Mouse (Mus musculus): ENCODE measurements at regions not wholly inside any gene's neighbourhood (a gene's known extent, or its start where the extent isn't known, plus 50 kb on each side); places are given as distances from the start of the nearest gene placed in this dataset.

DNA sequence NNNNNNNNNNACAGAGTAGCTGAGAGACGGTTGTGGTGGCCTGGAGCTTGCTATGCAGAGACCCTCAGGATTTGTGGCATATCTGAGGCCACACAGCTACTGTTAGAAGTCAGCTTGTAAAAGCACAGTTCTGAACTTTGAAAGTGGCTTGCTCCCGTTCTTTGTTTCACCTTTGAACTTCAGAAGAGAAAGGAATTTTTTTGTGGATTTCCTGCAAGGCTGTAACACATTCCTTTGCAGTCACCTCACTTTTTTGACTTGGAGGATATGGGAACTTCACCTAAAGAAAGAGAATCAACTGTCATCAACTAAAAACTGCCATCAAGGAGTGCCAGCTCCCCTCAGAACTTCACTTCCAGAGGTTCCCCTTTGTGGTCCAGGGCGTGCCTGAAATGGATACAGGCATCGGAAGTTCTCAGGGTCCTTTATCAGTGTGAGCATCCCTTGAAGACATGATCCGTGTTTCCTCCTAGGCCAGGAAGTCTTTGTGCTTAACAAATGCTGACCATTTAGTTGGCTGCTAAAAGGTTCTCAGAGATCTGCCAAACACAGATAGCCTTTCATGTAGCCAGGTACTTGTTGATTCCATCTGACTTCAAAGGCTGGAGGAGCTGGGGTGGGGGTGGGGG, 275.5 kb downstream of the Mreg start:
- H3K27me3 ChIP-seq (replicated peaks; ENCODE audit: control insufficient read depth, insufficient read depth, low read length), result no peaks in the 10 kb centered on the region
- H3K9me3 ChIP-seq (ENCODE audit: control insufficient read depth, low read length), result no peaks in the 10 kb centered on the region
- 0 out of 2 replicates have a peak, but pooled peaks cover 5% of the 10 kb centered on the region for H3K4me1 ChIP-seq (ENCODE audit: control insufficient read depth, insufficient read depth, low read length)
- WGBS, result 48% methylated on average over 5 of the region's 5 CpGs
- no peak overlapping the region for H3K4me2 ChIP-seq (ENCODE audit: low read depth, low read length)
- H3K27ac ChIP-seq (ENCODE audit: low read length), result no peak overlapping the region
- no peak overlapping the region for H3K9ac ChIP-seq (ENCODE audit: low read depth, low read length)
- no peak for ATAC-seq
- H3K4me3 ChIP-seq (ENCODE audit: low read length), result no peak overlapping the region
- no peaks in the 10 kb centered on the region for H3K36me3 ChIP-seq (ENCODE audit: control insufficient read depth, insufficient read depth, low read length)

- WGBS, result 91% methylated on average over 2 of the region's 2 CpGs
- H3K27me3 ChIP-seq (replicated peaks; ENCODE audit: control insufficient read depth, insufficient read depth, low read length), result no peaks in the 10 kb centered on the region
- ATAC-seq, result no peak
- H3K4me2 ChIP-seq (ENCODE audit: low read depth, low read length), result no peak overlapping the region
- no peak overlapping the region for H3K4me3 ChIP-seq (ENCODE audit: low read length)
- no peaks in the 10 kb centered on the region for H3K4me1 ChIP-seq (ENCODE audit: control insufficient read depth, insufficient read depth, low read length)
- no peaks in the 10 kb centered on the region for H3K9me3 ChIP-seq (ENCODE audit: control insufficient read depth, low read length)
- H3K36me3 ChIP-seq (ENCODE audit: control insufficient read depth, insufficient read depth, low read length), result no peaks in the 10 kb centered on the region
- no peak overlapping the region for H3K27ac ChIP-seq (ENCODE audit: low read length)
- no peak overlapping the region for H3K9ac ChIP-seq (ENCODE audit: low read depth, low read length)
These were observed 272.5 kb upstream of the Fn1 start for GRCm38 (mm10) chr1:71925501-71925900.

GRCm38 (mm10) chr1:71924884-71925283, 271.9 kb upstream of the Fn1 start:
- ATAC-seq, result no peak
- Histone ChIP-seq H3K4me2 (ENCODE audit: low read depth, low read length) (no peak overlapping the region), H3K9ac (ENCODE audit: low read depth, low read length) (no peak overlapping the region), H3K36me3 (ENCODE audit: control insufficient read depth, insufficient read depth, low read length) (no peaks in the 10 kb centered on the region), H3K4me3 (ENCODE audit: low read length) (no peak overlapping the region), H3K27ac (ENCODE audit: low read length) (no peak overlapping the region), H3K9me3 (ENCODE audit: control insufficient read depth, low read length) (no peaks in the 10 kb centered on the region), H3K27me3 (replicated peaks; ENCODE audit: control insufficient read depth, insufficient read depth, low read length) (no peaks in the 10 kb centered on the region), H3K4me1 (ENCODE audit: control insufficient read depth, insufficient read depth, low read length) (no peaks in the 10 kb centered on the region)
- WGBS, result 82% methylated on average over 1 of the region's 1 CpGs

DNA sequence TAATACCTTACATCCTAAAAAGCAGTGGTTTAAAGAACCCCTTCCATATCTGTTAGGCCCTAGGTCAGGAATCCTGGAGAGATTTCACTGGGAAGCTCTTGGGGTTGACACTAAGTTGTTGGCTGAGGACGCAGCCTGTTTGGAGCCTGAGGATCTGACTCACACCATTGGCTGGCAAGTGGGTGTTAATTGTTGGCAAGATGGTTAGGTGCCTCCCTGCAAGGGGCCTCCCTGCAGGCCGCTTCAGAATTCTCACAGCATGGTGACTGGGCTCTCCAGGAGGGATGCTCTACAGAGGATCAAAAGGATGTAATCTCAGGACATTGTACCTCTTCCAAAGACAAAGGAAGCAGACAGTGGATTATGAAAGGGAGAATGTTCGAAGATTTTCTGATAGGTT, 270.7 kb upstream of the Fn1 start:
- no peaks in the 10 kb centered on the region for H3K27me3 ChIP-seq (replicated peaks; ENCODE audit: control insufficient read depth, insufficient read depth, low read length)
- 68% methylated on average over 3 of the region's 3 CpGs for WGBS
- no peak for ATAC-seq
- no peak overlapping the region for H3K9ac ChIP-seq (ENCODE audit: low read depth, low read length)
- H3K9me3 ChIP-seq (ENCODE audit: control insufficient read depth, low read length), result no peaks in the 10 kb centered on the region
- H3K36me3 ChIP-seq (ENCODE audit: control insufficient read depth, insufficient read depth, low read length), result no peaks in the 10 kb centered on the region
- no peak overlapping the region for H3K4me2 ChIP-seq (ENCODE audit: low read depth, low read length)
- no peak overlapping the region for H3K4me3 ChIP-seq (ENCODE audit: low read length)
- no peaks in the 10 kb centered on the region for H3K4me1 ChIP-seq (ENCODE audit: control insufficient read depth, insufficient read depth, low read length)
- H3K27ac ChIP-seq (ENCODE audit: low read length), result no peak overlapping the region

DNA sequence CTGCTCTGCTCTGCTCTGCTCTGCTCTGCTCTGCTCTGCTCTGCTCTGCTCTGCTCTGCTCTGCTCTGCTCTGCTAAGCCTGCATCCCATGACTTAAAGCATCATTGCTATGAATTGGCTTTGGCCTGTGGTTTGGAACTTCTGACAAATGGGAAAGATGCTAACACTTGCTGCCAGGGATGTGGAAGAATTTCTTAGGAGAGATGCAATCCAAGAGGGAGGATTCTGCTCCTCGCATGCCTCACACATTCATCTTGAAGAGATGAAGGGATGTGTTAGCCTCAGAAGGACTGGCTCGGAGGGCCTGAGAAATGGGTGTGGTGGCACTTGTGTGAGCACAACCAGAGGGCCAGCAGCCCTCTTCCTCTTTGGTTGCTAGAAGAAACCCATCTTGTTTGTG, 268.5 kb upstream of the Fn1 start:
- Histone ChIP-seq H3K4me1 (ENCODE audit: control insufficient read depth, insufficient read depth, low read length) (no peaks in the 10 kb centered on the region), H3K4me3 (ENCODE audit: low read length) (no peak overlapping the region), H3K27me3 (replicated peaks; ENCODE audit: control insufficient read depth, insufficient read depth, low read length) (no peaks in the 10 kb centered on the region), H3K4me2 (ENCODE audit: low read depth, low read length) (no peak overlapping the region), H3K36me3 (ENCODE audit: control insufficient read depth, insufficient read depth, low read length) (no peaks in the 10 kb centered on the region), H3K9ac (ENCODE audit: low read depth, low read length) (no peak overlapping the region), H3K9me3 (ENCODE audit: control insufficient read depth, low read length) (no peaks in the 10 kb centered on the region), H3K27ac (ENCODE audit: low read length) (no peak overlapping the region)
- ATAC-seq, result no peak
- 82% methylated on average over 2 of the region's 2 CpGs for WGBS

GRCm38 (mm10) chr1:71919891-71920290, 266.9 kb upstream of the Fn1 start:
- no peak for ATAC-seq
- H3K4me3 ChIP-seq (ENCODE audit: low read length), result no peak overlapping the region

GRCm38 (mm10) chr1:71917021-71917420, 264.0 kb upstream of the Fn1 start:
- ATAC-seq, result no peak
- H3K4me1 ChIP-seq (ENCODE audit: control insufficient read depth, insufficient read depth, low read length), result no peaks in the 10 kb centered on the region
- no peak overlapping the region for H3K9ac ChIP-seq (ENCODE audit: low read depth, low read length)
- H3K27ac ChIP-seq (ENCODE audit: low read length), result no peak overlapping the region
- WGBS, result 55% methylated on average over 2 of the region's 2 CpGs
- no peaks in the 10 kb centered on the region for H3K27me3 ChIP-seq (replicated peaks; ENCODE audit: control insufficient read depth, insufficient read depth, low read length)
- no peak overlapping the region for H3K4me2 ChIP-seq (ENCODE audit: low read depth, low read length)
- H3K9me3 ChIP-seq (ENCODE audit: control insufficient read depth, low read length), result no peaks in the 10 kb centered on the region
- no peak overlapping the region for H3K4me3 ChIP-seq (ENCODE audit: low read length)
- H3K36me3 ChIP-seq (ENCODE audit: control insufficient read depth, insufficient read depth, low read length), result no peaks in the 10 kb centered on the region

More at GRCm38 (mm10) chr1:71919891-71920290, 266.9 kb upstream of the Fn1 start:
- Histone ChIP-seq H3K27me3 (replicated peaks; ENCODE audit: control insufficient read depth, insufficient read depth, low read length) (no peaks in the 10 kb centered on the region), H3K9ac (ENCODE audit: low read depth, low read length) (no peak overlapping the region), H3K4me1 (ENCODE audit: control insufficient read depth, insufficient read depth, low read length) (no peaks in the 10 kb centered on the region), H3K4me2 (ENCODE audit: low read depth, low read length) (no peak overlapping the region), H3K36me3 (ENCODE audit: control insufficient read depth, insufficient read depth, low read length) (no peaks in the 10 kb centered on the region), H3K27ac (ENCODE audit: low read length) (no peak overlapping the region), H3K9me3 (ENCODE audit: control insufficient read depth, low read length) (no peaks in the 10 kb centered on the region)
- 74% methylated on average over 2 of the region's 2 CpGs for WGBS

DNA sequence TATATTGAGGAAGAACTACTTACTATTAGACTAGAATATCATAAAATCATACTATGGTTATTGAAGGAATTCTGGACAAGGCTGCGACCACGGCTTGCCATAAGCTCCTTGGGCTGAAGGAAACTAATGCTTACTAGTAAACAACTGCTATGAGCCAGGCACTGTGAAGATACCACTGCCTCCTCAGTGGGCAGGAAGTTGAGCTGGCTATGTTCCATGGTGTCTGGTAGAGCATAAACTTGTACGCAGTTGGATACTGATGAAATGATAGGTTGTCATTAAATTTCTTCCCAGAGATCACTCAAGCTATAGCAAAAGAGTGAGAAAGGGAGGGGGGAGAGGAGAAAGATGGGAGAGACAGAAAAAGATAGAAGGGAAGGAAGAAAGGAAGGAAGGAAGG, 261.4 kb upstream of the Fn1 start:
- H3K4me1 ChIP-seq (ENCODE audit: control insufficient read depth, insufficient read depth, low read length), result no peaks in the 10 kb centered on the region
- H3K4me3 ChIP-seq (ENCODE audit: low read length), result no peak overlapping the region
- H3K4me2 ChIP-seq (ENCODE audit: low read depth, low read length), result no peak overlapping the region
- no peaks in the 10 kb centered on the region for H3K9me3 ChIP-seq (ENCODE audit: control insufficient read depth, low read length)
- no peak overlapping the region for H3K9ac ChIP-seq (ENCODE audit: low read depth, low read length)
- no peaks in the 10 kb centered on the region for H3K36me3 ChIP-seq (ENCODE audit: control insufficient read depth, insufficient read depth, low read length)
- no peak overlapping the region for H3K27ac ChIP-seq (ENCODE audit: low read length)
- no peak for ATAC-seq
- no peaks in the 10 kb centered on the region for H3K27me3 ChIP-seq (replicated peaks; ENCODE audit: control insufficient read depth, insufficient read depth, low read length)
- WGBS, result 78% methylated on average over 3 of the region's 3 CpGs

DNA sequence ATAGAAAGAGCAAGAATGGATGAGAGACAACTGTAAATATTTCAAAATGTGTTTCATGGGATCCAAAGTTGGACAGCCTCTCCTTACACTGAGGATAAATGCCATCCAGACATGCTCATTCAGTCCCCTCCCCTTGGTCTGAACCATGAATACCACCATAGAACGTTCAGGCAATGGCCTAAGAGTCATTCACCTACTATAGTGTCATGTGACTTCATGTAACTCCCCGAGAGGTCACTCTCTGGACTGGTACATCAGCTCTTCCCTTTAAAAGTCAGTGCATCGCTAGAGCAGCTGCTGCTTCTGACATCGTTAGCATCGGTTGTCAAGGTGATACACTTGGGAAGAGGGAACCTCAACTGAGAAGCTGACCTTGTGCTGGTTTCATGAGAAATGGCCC, 260.2 kb upstream of the Fn1 start:
- H3K4me3 ChIP-seq (ENCODE audit: low read length), result no peak overlapping the region
- ATAC-seq, result no peak
- 59% methylated on average over 5 of the region's 5 CpGs for WGBS
- no peak overlapping the region for H3K4me2 ChIP-seq (ENCODE audit: low read depth, low read length)
- H3K9ac ChIP-seq (ENCODE audit: low read depth, low read length), result no peak overlapping the region
- H3K27ac ChIP-seq (ENCODE audit: low read length), result no peak overlapping the region
- no peaks in the 10 kb centered on the region for H3K9me3 ChIP-seq (ENCODE audit: control insufficient read depth, low read length)
- no peaks in the 10 kb centered on the region for H3K27me3 ChIP-seq (replicated peaks; ENCODE audit: control insufficient read depth, insufficient read depth, low read length)
- no peaks in the 10 kb centered on the region for H3K36me3 ChIP-seq (ENCODE audit: control insufficient read depth, insufficient read depth, low read length)
- H3K4me1 ChIP-seq (ENCODE audit: control insufficient read depth, insufficient read depth, low read length), result no peaks in the 10 kb centered on the region

DNA sequence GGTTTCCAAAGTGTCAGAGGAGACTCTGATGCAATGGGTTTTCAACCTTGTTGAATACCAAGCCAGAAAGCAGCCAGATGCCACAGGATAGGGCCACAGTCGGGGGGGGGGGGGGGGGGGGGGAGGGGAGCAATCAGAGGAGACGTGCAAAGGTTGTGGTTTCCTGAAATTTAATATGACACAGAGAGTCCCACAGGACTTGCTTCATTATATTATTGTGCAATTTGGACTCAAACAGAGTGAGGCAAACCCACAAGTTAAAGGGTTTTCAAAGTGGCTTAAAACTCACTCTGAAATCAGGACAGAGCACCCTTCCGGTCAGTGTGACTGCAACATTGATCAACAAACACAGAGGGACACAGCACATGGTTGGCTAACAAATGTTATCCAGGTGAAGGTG, 259.4 kb upstream of the Fn1 start:
- WGBS, result 35% methylated on average over 3 of the region's 3 CpGs
- H3K27ac ChIP-seq (ENCODE audit: low read length), result no peak overlapping the region

More for the DNA sequence above, 259.4 kb upstream of the Fn1 start:
- H3K4me3 ChIP-seq (ENCODE audit: low read length), result no peak overlapping the region
- no peak for ATAC-seq
- no peaks in the 10 kb centered on the region for H3K9me3 ChIP-seq (ENCODE audit: control insufficient read depth, low read length)
- H3K4me2 ChIP-seq (ENCODE audit: low read depth, low read length), result no peak overlapping the region
- H3K27me3 ChIP-seq (replicated peaks; ENCODE audit: control insufficient read depth, insufficient read depth, low read length), result no peaks in the 10 kb centered on the region
- H3K9ac ChIP-seq (ENCODE audit: low read depth, low read length), result no peak overlapping the region
- H3K4me1 ChIP-seq (ENCODE audit: control insufficient read depth, insufficient read depth, low read length), result no peaks in the 10 kb centered on the region
- no peaks in the 10 kb centered on the region for H3K36me3 ChIP-seq (ENCODE audit: control insufficient read depth, insufficient read depth, low read length)
